Mouse (Mus musculus) forebrain, embryonic 13.5 days (tissue): Measurements from ENCODE around the gene Rbm14. TPM values are rescaled to one million over a fixed set of nuclear protein-coding genes. Genes with fewer than 3 reads are reported as not detected.
"Not testable (repeated sequence)": the region's sequence is repeated elsewhere in the genome, so short reads cannot be mapped to it uniquely, and the experiment has no call there.

Experiments used
- ATAC-seq: fragments of 200-750 bp; cut with Nextera tagmentation; 2 replicates; pipeline ENCODE4 v1.8.0; 2017
- H3K27ac ChIP-seq: fragments of 300-500 bp; sonication (generic); 2 replicates; pipeline ENCODE4 v1.5.1; 2015; ENCODE audit warnings: inconsistent platforms, mild to moderate bottlenecking, moderate library complexity
- H3K27me3 ChIP-seq: fragments of 300-500 bp; sonication (generic); 2 replicates; pipeline ENCODE4 v1.6.1; 2015; ENCODE audit warnings: mild to moderate bottlenecking, inconsistent platforms
- H3K36me3 ChIP-seq: fragments of 300-500 bp; sonication (generic); 2 replicates; pipeline ENCODE4 v1.6.1; 2015; ENCODE audit warnings: mild to moderate bottlenecking, inconsistent platforms; ENCODE audit not compliant: poor library complexity, severe bottlenecking
- H3K4me1 ChIP-seq: fragments of 300-500 bp; sonication (generic); 2 replicates; pipeline ENCODE4 v1.6.1; 2015; ENCODE audit warnings: inconsistent platforms
- H3K4me2 ChIP-seq: fragments of 300-500 bp; sonication (generic); 2 replicates; pipeline ENCODE4 v1.6.1; 2015; ENCODE audit warnings: inconsistent platforms, mild to moderate bottlenecking, moderate library complexity
- H3K4me3 ChIP-seq: fragments of 300-500 bp; sonication (generic); 2 replicates; pipeline ENCODE4 v1.5.1; 2015; ENCODE audit warnings: mild to moderate bottlenecking, inconsistent platforms
- H3K9ac ChIP-seq: fragments of 300-500 bp; sonication (generic); 2 replicates; pipeline ENCODE4 v1.6.1; 2015; ENCODE audit warnings: mild to moderate bottlenecking, inconsistent platforms
- H3K9me3 ChIP-seq: fragments of 300-500 bp; sonication (generic); replicated peaks from 2 replicates; pipeline ENCODE4 v1.6.1; 2016; ENCODE audit warnings: inconsistent platforms
- WGBS: fragments of 180-500 bp; shearing (Covaris S2); methylation state at CpG from one replicate; pipeline ENCODE4 v1.1.7; 2015; 5-methylcytosine and 5-hydroxymethylcytosine counted together
- polyA plus RNA-seq: library from polyadenylated mRNA; unstranded; fragments of >200 nt; fragmentation: Nextera tagmentation; extraction: Ambion mirVana; gene quantifications from 2 replicates; pipeline ENCODE4 v1.2.1, GENCODE M21; 2015

The Rbm14 gene
- polyA plus RNA-seq, 1 experiment from 2014 or later: 88.3 TPM

DNA sequence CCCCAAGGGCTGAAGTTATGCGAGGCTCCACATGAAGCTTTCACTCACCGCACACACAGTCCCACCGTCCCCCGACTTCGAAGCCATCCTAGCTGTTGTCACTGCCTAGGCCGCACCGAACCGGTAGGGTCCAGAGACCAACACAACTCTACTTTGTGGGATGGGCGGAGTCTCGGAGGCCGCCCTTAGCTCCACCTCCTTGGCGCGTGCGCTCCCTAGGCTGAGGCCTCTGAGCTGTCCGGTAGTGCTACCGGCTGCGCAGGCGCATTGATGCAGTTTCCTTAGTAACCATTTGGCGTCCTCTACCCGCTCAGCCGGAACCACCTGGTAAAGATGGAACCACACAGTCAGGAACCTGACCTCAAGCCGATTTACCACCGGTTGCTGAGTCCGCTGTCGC lies 27.7 kb upstream of the Rbm14 start, which contains the start of the genes Ccs and Ccdc87:
TSS of gene Ccs (minus strand) at position 184 of the 400 bp plus-strand sequence.
TSS of gene Ccdc87 (plus strand) at position 218 of the 400 bp plus-strand sequence.
- Histone ChIP-seq H3K4me2 (peak within 1 kb of the TSS; percentile 97), H3K27me3 (peaks cover 35% of the 10 kb centered on the region), H3K27ac (no peak within 1 kb of the TSS), H3K4me1 (peaks cover 18% of the 10 kb centered on the region), H3K4me3 (peak within 1 kb of the TSS; percentile 64), H3K9ac (peak within 1 kb of the TSS; percentile 69), H3K9me3 (no peaks in the 10 kb centered on the region), H3K36me3 (peaks cover 3% of the 10 kb centered on the region; the same call in 1 of the 2 replicates)
- under 1% methylated on average over 25 of the region's 25 CpGs for WGBS
- peak; percentile 99 for ATAC-seq

DNA sequence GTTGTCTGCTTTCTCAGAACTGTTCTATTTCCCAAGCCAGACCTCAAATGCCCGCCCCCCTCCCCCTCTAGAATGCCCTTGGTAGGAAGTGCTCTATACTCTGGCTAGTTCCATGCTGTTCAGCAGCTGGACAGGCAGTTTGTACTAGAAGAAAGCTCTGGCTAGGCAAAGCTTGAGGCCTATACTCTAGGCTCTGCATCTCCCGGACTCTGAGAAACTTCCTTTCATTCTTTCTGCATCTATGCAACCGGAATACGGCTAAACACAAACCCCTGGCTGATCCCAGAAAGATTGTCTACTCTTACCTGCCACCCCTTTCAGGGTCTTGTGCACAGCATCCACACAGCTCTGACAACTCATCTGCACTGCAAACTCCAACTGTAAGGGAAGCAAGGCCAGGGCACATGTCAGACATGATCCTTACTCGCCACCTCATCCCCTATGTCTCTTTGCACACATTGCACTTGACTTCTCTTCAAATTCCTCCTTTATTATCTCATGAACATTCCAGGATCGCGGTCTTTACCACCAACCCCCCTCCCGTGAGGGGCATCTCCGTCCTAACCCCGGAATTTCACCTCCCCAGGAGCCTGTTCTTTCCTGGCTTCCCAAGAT lies 27.2 kb upstream of the Rbm14 start:
- H3K9ac ChIP-seq: peak overlapping the region; percentile 69
- peaks cover 3% of the 10 kb centered on the region; the same call in 1 of the 2 replicates for H3K36me3 ChIP-seq
- peaks cover 35% of the 10 kb centered on the region for H3K27me3 ChIP-seq
- peak overlapping the region; percentile 97 for H3K4me2 ChIP-seq
- H3K4me1 ChIP-seq: peaks cover 18% of the 10 kb centered on the region
- no peak overlapping the region for H3K27ac ChIP-seq
- H3K4me3 ChIP-seq: peak overlapping the region; percentile 64
- H3K9me3 ChIP-seq: no peaks in the 10 kb centered on the region
- WGBS: 36% methylated on average over 10 of the region's 10 CpGs
- ATAC-seq: 0 out of 2 replicates have a peak, but pooled peaks have one; percentile 11

- Histone ChIP-seq H3K4me1 (peaks cover 23% of the 10 kb centered on the region), H3K4me2 (no peak overlapping the region), H3K4me3 (no peak overlapping the region), H3K27me3 (peaks cover 26% of the 10 kb centered on the region), H3K36me3 (peaks cover 10% of the 10 kb centered on the region; the same call in 1 of the 2 replicates), H3K9me3 (no peaks in the 10 kb centered on the region), H3K9ac (no peak overlapping the region), H3K27ac (no peak overlapping the region)
- ATAC-seq: no peak
- WGBS: 92% methylated on average over 6 of the region's 6 CpGs
Measured at GRCm38 (mm10) chr19:4837049-4837448, 25.6 kb upstream of the Rbm14 start.

- H3K36me3 ChIP-seq: peaks cover 13% of the 10 kb centered on the region; the same call in 1 of the 2 replicates
- H3K4me2 ChIP-seq: no peak overlapping the region
- ATAC-seq: no peak
- no peak overlapping the region for H3K27ac ChIP-seq
- no peak overlapping the region for H3K9ac ChIP-seq
- H3K27me3 ChIP-seq: peaks cover 17% of the 10 kb centered on the region
- H3K9me3 ChIP-seq: no peaks in the 10 kb centered on the region
- H3K4me1 ChIP-seq: peaks cover 23% of the 10 kb centered on the region
- no peak overlapping the region for H3K4me3 ChIP-seq
- whole genome bisulfite sequencing: 72% methylated on average over 2 of the region's 2 CpGs
Measured at GRCm38 (mm10) chr19:4836096-4836495, 24.7 kb upstream of the Rbm14 start.

GRCm38 (mm10) chr19:4833977-4834376 lies 22.5 kb upstream of the Rbm14 start:
- Histone ChIP-seq H3K9me3 (no peaks in the 10 kb centered on the region), H3K4me3 (no peak overlapping the region), H3K4me2 (no peak overlapping the region), H3K27ac (no peak overlapping the region), H3K4me1 (peaks cover 17% of the 10 kb centered on the region), H3K9ac (no peak overlapping the region), H3K27me3 (no peaks in the 10 kb centered on the region), H3K36me3 (peaks cover 15% of the 10 kb centered on the region; the same call in 1 of the 2 replicates)
- 87% methylated on average over 8 of the region's 8 CpGs for WGBS
- ATAC-seq: no peak

DNA sequence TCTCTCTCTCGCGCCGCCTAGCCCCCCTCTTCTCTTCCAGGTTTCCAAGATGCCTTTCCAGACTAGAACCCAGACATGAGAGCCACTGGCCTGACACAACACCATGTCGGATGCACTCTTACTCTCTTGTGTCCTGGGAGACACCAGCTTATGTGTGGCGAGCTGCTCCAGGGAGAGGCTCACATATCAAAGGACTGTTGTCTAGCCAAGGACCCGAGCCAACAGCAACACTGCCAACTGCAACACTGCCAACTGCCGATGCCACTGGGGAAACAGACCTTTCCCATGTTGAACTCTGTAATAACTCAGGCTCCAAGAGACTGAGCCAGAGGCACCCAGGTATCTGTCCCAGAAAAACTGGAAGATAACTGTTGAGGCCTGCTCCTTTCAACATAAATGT lies 17.7 kb upstream of the Rbm14 start:
- Histone ChIP-seq H3K4me3 (no peak overlapping the region), H3K36me3 (peaks cover 20% of the 10 kb centered on the region; the same call in 1 of the 2 replicates), H3K4me2 (no peak overlapping the region), H3K9ac (no peak overlapping the region), H3K27me3 (no peaks in the 10 kb centered on the region), H3K9me3 (no peaks in the 10 kb centered on the region), H3K4me1 (peaks cover 5% of the 10 kb centered on the region; the same call in 1 of the 2 replicates), H3K27ac (no peak overlapping the region; the same call in 1 of the 2 replicates)
- 65% methylated on average over 7 of the region's 7 CpGs for WGBS
- no peak for ATAC-seq

DNA sequence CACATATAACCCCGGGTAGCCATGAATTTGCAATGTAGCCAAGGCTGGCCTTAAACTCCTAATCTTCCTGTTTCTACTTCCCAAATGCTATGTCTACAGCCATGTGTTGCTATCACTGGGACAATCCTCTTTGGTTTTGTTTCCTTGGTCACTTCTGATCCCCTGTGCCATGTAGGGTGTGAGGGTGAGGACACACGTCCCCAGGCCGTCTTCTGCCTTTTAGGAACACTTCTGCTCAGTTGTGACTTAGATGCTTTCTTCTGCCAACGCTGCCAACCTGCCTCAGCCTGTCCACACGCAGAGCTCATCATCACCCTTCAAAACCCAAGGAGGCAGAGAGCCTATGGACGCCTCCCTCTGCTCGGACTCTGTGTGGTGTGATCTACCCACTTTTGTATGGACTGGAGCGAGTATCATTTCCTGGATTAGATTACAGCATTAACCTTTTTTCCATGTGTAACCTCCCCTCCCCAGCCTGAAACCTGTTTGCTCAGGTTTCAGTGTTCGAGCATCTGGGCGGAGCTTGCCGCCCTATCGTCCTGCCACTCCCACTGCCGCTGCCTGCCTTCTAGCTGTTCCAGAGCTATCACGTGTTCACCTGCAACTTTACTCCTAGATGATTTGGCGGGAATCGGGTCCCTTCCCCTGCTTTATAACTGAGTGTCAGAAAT lies 17.1 kb upstream of the Rbm14 start:
- Histone ChIP-seq H3K36me3 (peaks cover 20% of the 10 kb centered on the region; the same call in 1 of the 2 replicates), H3K27me3 (no peaks in the 10 kb centered on the region), H3K4me3 (no peak overlapping the region), H3K4me2 (no peak overlapping the region), H3K4me1 (peaks cover 5% of the 10 kb centered on the region; the same call in 1 of the 2 replicates), H3K9ac (no peak overlapping the region), H3K27ac (no peak overlapping the region), H3K9me3 (no peaks in the 10 kb centered on the region)
- ATAC-seq: no peak
- WGBS: 62% methylated on average over 16 of the region's 16 CpGs

DNA sequence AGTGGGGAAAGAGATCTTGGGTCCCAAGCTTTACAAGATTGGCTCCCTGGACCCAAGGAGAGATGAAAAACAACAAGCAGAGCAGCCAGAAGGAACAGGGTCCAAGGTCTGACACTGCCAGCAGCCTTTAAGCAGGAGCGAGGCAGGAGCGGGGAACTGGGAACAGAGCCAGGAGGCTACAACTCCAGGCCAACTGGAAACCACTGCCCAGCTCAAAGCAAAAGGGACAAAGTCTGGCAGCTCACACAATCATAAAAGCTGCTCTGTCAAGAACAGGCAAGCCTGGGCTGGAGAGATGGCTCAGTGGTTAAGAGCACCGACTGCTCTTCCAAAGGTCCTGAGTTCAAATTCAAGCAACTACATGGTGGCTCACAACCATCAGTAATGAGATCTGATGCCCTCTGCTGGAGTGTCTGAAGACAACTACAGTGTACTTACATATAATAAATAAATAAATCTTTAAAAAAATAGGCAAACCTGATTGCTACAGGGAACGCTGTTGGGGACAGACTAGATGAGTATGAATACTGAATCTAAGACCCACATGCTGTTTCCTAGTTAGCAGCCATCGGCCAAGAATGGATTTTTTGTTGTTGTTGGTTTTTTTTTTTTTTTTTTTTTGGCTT lies 9.4 kb upstream of the Rbm14 start:
- WGBS: 77% methylated on average over 5 of the region's 5 CpGs
- no peaks in the 10 kb centered on the region for H3K4me1 ChIP-seq
- H3K9me3 ChIP-seq: no peaks in the 10 kb centered on the region
- H3K4me3 ChIP-seq: no peak overlapping the region
- no peak overlapping the region for H3K4me2 ChIP-seq
- ATAC-seq: no peak
- no peak overlapping the region for H3K9ac ChIP-seq
- no peaks in the 10 kb centered on the region for H3K27me3 ChIP-seq
- peaks cover 7% of the 10 kb centered on the region; the same call in 1 of the 2 replicates for H3K36me3 ChIP-seq
- no peak overlapping the region for H3K27ac ChIP-seq

GRCm38 (mm10) chr19:4817182-4817835 lies 5.9 kb upstream of the Rbm14 start:
- Histone ChIP-seq H3K4me3 (no peak overlapping the region), H3K9me3 (no peaks in the 10 kb centered on the region), H3K4me1 (peaks cover under 1% of the 10 kb centered on the region; the same call in 1 of the 2 replicates), H3K9ac (no peak overlapping the region), H3K4me2 (no peak overlapping the region), H3K27ac (no peak overlapping the region), H3K36me3 (no peaks in the 10 kb centered on the region), H3K27me3 (no peaks in the 10 kb centered on the region; the same call in 1 of the 2 replicates)
- 66% methylated on average over 1 of the region's 1 CpGs for WGBS
- no peak for ATAC-seq

DNA sequence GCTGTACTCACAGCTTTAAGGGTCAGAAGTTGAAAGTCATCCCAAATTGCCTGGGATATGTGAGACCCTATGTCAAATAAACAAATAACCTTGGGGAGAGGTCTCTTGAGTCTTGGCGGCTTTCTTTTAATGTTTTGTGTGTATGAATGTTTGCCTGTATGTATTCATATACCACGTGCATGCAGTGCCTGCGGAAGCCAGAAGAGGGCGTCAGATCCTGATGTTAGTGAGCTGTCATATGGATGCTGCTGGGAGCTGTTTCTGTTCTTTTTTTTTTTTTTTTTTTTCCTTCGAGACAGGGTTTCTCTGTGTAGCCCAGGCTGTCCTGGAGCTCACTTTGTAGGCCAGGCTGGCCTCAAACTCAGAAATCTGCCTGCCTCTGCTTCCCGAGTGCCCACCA lies 1.6 kb upstream of the Rbm14 start:
- Histone ChIP-seq H3K9me3 (no peaks in the 10 kb centered on the region), H3K27me3 (no peaks in the 10 kb centered on the region; the same call in 1 of the 2 replicates), H3K4me2 (no peak overlapping the region), H3K9ac (no peak overlapping the region), H3K4me3 (no peak overlapping the region), H3K4me1 (peaks cover 27% of the 10 kb centered on the region), H3K27ac (no peak overlapping the region), H3K36me3 (no peaks in the 10 kb centered on the region)
- WGBS: 88% methylated on average over 6 of the region's 6 CpGs
- ATAC-seq: no peak

DNA sequence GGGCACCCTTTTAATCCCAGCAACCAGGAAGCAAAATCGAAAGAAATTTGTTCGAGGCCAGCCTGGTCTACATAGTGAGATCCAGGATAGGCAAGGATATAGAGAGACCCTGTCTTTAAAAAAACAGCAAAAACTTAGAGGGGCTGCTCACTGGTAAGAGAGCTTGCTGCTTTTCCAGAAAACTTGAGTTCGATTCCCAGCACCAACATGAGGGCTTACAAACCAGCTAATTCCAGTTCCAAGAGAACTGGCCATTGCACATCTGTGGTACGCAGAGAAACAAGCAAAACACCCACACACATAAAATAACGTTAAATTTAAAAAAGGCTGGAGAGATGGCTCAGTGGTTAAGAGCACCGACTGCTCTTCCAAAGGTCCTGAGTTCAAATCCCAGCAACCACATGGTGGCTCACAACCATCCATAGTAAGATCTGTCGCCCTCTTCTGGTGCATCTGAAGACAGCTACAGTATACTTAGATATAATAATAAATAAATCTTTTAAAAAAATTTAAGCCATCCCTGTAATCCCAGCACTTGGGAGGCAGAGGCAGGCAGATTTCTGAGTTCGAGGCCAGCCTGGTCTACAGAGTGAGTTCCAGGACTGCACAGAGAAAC lies 1.0 kb upstream of the Rbm14 start:
- peak overlapping the region; percentile 81 for H3K9ac ChIP-seq
- WGBS: 81% methylated on average over 8 of the region's 8 CpGs
- ATAC-seq: not testable (repeated sequence)

More for the DNA sequence above, 1.0 kb upstream of the Rbm14 start:
- H3K27ac ChIP-seq: peak overlapping the region; percentile 89
- not testable (repeated sequence) for H3K27me3 ChIP-seq, H3K9me3 ChIP-seq, H3K36me3 ChIP-seq
- peak overlapping the region; percentile 65 for H3K4me2 ChIP-seq
- peak overlapping the region; percentile 90 for H3K4me3 ChIP-seq
- H3K4me1 ChIP-seq: peaks cover 31% of the 10 kb centered on the region
